Mouse (Mus musculus): ENCODE measurements around the gene Sptssb. TPM values are rescaled to one million over a fixed set of nuclear protein-coding genes. Genes with fewer than 3 reads are reported as not detected.

Gene Sptssb
- total RNA-seq, 1 experiment from 2014 or later: not detected

GRCm38 (mm10) chr3:69861789-69862395 lies 2.2 kb upstream of the Sptssb start:
- ATAC-seq (replicated peaks in 1 of 2; ENCODE audit: insufficient read depth in 1 of 2, low FRiP score in 2 of 2, low TSS enrichment in 1 of 2, low read depth in 1 of 2, poor library complexity in 2 of 2, severe bottlenecking in 2 of 2): no peak

DNA sequence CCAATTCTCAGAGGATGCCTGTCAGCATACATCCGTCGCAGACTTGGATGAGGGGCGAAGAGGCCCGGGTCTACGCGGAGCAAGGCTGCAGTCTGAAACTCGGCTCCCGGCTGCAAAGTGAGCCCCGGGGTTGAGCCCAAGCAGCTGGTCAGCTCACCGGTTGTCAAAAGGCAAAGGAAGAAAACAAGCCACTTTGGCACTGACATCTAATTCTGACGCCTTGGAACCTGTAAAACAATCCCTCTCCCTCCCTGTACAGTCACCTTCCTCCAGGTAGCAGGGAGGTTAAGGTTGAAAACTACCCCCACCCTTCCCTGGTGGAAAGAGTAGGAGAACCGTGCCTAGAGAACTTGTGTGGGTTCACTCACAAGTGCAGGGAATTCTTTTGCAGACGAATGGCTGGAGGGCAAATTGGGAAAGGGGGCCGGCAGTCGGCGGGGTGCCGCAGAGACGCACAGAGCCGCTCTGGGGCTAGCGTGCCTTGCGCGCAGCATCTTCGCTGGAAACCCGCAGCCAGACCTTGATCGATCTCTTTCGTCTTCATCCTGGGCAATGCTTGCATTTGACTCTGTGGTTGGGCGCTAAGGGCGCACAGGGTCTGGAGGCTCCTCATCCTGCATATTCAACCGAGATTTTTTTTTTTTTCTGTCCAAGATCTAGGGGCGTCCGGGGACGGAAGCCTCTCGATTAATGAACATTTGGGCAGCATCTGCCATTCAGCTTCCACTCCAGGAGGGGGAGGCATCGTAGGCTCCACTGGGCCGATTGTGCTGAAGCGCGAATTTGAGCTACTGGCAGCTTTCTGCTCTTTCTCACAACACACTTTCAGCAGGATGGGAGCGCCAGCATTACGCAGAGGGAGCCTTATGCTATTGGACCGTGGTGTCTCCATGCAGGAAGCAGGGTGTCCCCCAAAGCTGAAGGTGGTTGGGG lies 1.1 kb upstream of the Sptssb start:
- ATAC-seq (replicated peaks in 1 of 2; ENCODE audit: insufficient read depth in 1 of 2, low FRiP score in 2 of 2, low TSS enrichment in 1 of 2, low read depth in 1 of 2, poor library complexity in 2 of 2, severe bottlenecking in 2 of 2): peak; percentile 65 to 69

GRCm38 (mm10) chr3:69839485-69839884 lies 20.3 kb downstream of the Sptssb start:
- ATAC-seq (replicated peaks in 1 of 2; ENCODE audit: insufficient read depth in 1 of 2, low FRiP score in 2 of 2, low TSS enrichment in 1 of 2, low read depth in 1 of 2, poor library complexity in 2 of 2, severe bottlenecking in 2 of 2): no peak

- no peak for ATAC-seq (replicated peaks in 1 of 2; ENCODE audit: insufficient read depth in 1 of 2, low FRiP score in 2 of 2, low TSS enrichment in 1 of 2, low read depth in 1 of 2, poor library complexity in 2 of 2, severe bottlenecking in 2 of 2)
These were observed 30.2 kb downstream of the Sptssb start for GRCm38 (mm10) chr3:69829532-69829931.

DNA sequence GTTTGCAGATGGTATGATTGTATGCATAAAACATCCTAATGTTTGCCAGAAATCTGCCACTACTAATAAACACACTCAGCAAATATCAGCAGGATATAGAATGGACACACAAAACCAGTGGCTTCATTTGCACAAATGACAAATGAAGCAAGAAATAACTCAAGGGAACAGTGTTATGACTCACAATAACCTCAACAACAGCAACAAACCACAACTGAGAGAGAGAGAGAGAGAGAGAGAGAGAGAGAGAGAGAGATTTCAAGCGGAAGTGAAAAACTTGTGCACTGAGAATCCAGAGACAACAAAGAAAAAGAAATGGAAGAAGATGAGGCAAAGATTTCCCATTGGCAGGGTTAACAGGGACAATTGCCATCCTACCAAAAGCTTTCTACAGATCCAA lies 35.2 kb downstream of the Sptssb start:
- no peak for ATAC-seq (replicated peaks in 1 of 2; ENCODE audit: insufficient read depth in 1 of 2, low FRiP score in 2 of 2, low TSS enrichment in 1 of 2, low read depth in 1 of 2, poor library complexity in 2 of 2, severe bottlenecking in 2 of 2)

DNA sequence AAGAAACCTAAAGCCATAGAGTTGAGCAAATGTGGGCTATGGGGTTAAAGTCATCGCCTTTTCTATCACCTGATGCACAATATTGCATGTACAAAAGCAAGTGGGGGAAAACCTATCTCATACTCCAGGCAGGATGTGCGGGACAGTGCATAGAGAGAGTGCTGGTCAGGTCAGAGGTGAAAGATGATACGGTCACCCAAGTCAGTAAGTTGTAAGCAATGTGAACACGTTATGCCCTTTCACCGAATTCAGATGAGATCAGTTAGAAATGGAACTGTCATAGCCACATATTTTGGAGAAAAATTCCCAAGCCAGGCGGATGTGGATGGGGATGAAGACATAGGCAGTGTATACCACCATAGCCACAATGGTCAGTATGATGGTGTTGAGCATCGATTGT lies 39.1 kb downstream of the Sptssb start:
- no peak for ATAC-seq (replicated peaks in 1 of 2; ENCODE audit: insufficient read depth in 1 of 2, low FRiP score in 2 of 2, low TSS enrichment in 1 of 2, low read depth in 1 of 2, poor library complexity in 2 of 2, severe bottlenecking in 2 of 2)

DNA sequence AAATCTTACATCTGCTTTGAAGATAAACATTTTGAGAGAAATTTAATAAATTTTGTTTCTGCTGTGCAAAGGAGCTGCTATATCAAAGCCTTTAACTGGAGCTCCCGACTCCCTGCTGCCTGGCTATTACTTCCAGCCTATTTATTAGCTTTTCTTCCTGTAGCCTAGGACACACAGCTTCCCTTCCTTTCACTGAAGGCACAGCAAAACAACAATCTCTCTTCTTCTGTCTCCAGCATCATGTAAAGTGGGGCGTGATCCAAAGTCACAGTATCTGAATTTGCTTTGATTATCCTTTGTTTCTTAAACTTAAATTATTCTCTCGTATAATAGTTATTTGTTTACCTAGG lies 39.9 kb downstream of the Sptssb start:
- no peak for ATAC-seq (replicated peaks in 1 of 2; ENCODE audit: insufficient read depth in 1 of 2, low FRiP score in 2 of 2, low TSS enrichment in 1 of 2, low read depth in 1 of 2, poor library complexity in 2 of 2, severe bottlenecking in 2 of 2)

- ATAC-seq (replicated peaks in 1 of 2; ENCODE audit: insufficient read depth in 1 of 2, low FRiP score in 2 of 2, low TSS enrichment in 1 of 2, low read depth in 1 of 2, poor library complexity in 2 of 2, severe bottlenecking in 2 of 2): no peak
These were observed 40.4 kb downstream of the Sptssb start for GRCm38 (mm10) chr3:69819146-69819850.

DNA sequence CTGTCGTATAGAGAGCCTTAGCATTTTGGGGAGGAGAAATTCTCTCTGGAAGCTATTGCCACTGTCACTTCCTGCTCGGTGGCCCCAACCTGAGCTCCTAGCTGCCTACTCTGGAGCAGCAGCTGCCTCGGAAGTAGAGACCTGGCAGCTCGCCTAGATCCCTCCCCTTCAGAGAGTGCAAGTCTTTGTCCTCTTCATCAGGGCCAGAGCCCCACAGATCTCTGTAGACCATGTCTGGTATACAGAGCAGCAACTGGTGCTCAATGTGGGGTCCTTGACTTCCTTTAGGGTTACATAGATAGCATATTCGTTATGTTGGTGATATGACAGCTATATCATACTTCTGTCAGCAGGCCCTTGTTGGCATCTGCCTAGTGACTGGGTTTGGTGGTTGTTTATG lies 41.3 kb downstream of the Sptssb start:
- ATAC-seq (replicated peaks in 1 of 2; ENCODE audit: insufficient read depth in 1 of 2, low FRiP score in 2 of 2, low TSS enrichment in 1 of 2, low read depth in 1 of 2, poor library complexity in 2 of 2, severe bottlenecking in 2 of 2): peak; percentile 14 to 17; a peak in 1 of 4 replicates

- no peak for ATAC-seq (replicated peaks in 1 of 2; ENCODE audit: insufficient read depth in 1 of 2, low FRiP score in 2 of 2, low TSS enrichment in 1 of 2, low read depth in 1 of 2, poor library complexity in 2 of 2, severe bottlenecking in 2 of 2)
These were observed 43.2 kb downstream of the Sptssb start for GRCm38 (mm10) chr3:69816547-69816946.

- ATAC-seq (replicated peaks in 1 of 2; ENCODE audit: insufficient read depth in 1 of 2, low FRiP score in 2 of 2, low TSS enrichment in 1 of 2, low read depth in 1 of 2, poor library complexity in 2 of 2, severe bottlenecking in 2 of 2): no peak
These were observed 46.6 kb downstream of the Sptssb start for GRCm38 (mm10) chr3:69813005-69813695.

DNA sequence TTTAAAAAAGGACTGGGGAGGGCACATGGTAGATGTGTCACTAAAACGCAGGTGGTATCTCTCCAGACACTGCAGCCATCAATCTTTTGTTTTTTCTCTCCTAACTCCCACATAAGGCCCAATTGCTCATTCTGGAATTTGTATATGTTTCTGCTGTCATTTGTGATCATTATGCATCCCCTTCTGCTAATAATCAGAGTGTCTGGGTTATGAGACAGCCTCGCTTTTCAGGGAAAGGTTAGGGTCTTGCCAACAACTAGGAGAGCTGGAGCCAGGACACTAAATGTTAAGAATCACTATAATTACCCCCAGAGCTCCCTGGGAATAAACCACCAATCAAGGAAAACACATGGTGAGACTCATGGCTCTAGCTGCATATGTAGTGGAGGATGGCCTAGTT lies 47.3 kb downstream of the Sptssb start:
- no peak for ATAC-seq (replicated peaks in 1 of 2; ENCODE audit: insufficient read depth in 1 of 2, low FRiP score in 2 of 2, low TSS enrichment in 1 of 2, low read depth in 1 of 2, poor library complexity in 2 of 2, severe bottlenecking in 2 of 2)

GRCm38 (mm10) chr3:69808479-69808878 lies 51.3 kb downstream of the Sptssb start:
- ATAC-seq (replicated peaks in 1 of 2; ENCODE audit: insufficient read depth in 1 of 2, low FRiP score in 2 of 2, low TSS enrichment in 1 of 2, low read depth in 1 of 2, poor library complexity in 2 of 2, severe bottlenecking in 2 of 2): no peak

DNA sequence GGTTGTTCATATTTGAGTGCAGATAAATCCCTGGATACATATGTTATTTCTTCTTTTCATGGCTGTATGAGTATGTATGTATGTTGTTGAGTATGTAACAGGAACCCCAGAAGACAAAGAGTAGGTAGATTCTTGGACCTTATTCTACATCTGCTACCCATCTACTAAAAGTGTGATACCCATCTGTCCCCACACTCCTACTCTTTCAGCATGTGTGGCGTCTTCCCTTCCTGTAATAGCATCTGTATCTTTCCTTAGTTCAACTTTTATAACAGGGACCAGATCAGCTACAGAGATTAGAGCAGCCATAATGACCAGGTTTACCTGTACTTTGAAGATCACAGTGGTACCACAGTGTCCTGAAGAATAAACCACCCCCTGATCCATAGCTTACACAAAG lies 56.6 kb downstream of the Sptssb start:
- ATAC-seq (replicated peaks in 1 of 2; ENCODE audit: insufficient read depth in 1 of 2, low FRiP score in 2 of 2, low TSS enrichment in 1 of 2, low read depth in 1 of 2, poor library complexity in 2 of 2, severe bottlenecking in 2 of 2): no peak

DNA sequence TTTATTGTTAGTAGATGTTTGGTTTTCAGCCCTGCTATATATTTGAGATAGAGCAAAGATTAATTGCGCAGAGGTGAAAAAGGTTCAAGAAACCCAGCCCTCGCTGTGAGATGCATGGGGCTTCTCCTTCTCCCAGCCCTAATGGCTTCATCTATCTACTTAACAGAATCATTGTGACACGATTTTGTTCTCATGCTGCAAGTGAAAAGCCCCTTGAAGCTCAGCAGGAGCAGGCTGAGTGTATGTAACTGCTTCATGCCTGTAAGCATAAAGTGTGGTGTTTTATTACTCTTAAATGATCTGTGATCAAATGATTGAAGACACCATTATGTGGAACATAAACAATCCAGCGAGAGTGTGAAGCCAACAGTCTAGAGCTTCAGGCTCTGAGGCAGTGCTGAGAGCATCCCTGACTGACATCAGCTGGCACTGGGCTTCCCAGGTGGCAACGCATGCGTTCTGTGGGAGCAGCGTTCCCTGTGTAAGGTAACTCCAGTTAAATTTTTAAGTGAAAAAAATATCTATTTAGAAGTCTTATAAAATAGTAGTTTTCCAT lies 58.8 kb downstream of the Sptssb start:
- no peak for ATAC-seq (replicated peaks in 1 of 2; ENCODE audit: insufficient read depth in 1 of 2, low FRiP score in 2 of 2, low TSS enrichment in 1 of 2, low read depth in 1 of 2, poor library complexity in 2 of 2, severe bottlenecking in 2 of 2)

GRCm38 (mm10) chr3:69799096-69799495 lies 60.6 kb downstream of the Sptssb start:
- no peak for ATAC-seq (replicated peaks in 1 of 2; ENCODE audit: insufficient read depth in 1 of 2, low FRiP score in 2 of 2, low TSS enrichment in 1 of 2, low read depth in 1 of 2, poor library complexity in 2 of 2, severe bottlenecking in 2 of 2)

- no peak for ATAC-seq (replicated peaks in 1 of 2; ENCODE audit: insufficient read depth in 1 of 2, low FRiP score in 2 of 2, low TSS enrichment in 1 of 2, low read depth in 1 of 2, poor library complexity in 2 of 2, severe bottlenecking in 2 of 2)
These were observed 61.8 kb downstream of the Sptssb start for GRCm38 (mm10) chr3:69797969-69798368.
